Mouse (Mus musculus): Measurements from ENCODE around the gene Fhl1.

DNA sequence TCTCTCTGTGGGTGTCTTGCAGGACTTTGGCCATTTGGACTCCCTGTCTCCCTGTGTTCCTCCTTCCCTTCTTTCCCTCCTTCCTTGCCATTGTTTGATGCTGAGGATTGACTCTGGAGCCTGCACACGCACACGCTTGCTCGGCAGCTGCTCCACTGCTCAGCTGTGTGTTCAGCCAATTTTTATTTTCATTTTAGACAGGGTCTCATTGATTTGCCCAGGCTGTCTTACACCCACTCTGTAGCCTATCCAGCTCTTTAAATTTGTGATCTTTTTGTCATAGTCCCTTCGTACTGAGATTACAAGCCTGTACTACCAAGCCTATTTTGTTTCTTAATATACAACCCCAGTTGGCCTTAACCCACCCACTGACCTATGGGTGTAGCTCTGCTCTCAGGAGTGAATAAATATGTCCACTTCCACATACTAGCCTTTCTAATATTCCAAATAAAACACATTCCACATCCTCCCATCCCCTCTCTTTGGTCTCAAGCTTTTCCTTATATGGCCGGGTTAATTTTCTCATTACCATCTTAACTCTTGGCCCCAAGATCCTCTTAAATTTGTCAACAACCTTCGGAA, 34.3 kb upstream of the Fhl1 start:
- no peak for TF ChIP-seq CTCF (IDR thresholded peaks at IDR 0.05; ENCODE audit: borderline replicate concordance, control insufficient read depth, extremely low read depth, insufficient read depth, low read length, poor library complexity)
- TF ChIP-seq POLR2A (IDR thresholded peaks at IDR 0.05; ENCODE audit: control insufficient read depth, extremely low read depth, insufficient read depth, low read length, poor library complexity) = no peak
